Mouse (Mus musculus): ENCODE results near the gene Emilin1.
A peak's percentile ranks its signal among the peaks of the same experiment; 100 is the strongest.

The Emilin1 gene

DNA sequence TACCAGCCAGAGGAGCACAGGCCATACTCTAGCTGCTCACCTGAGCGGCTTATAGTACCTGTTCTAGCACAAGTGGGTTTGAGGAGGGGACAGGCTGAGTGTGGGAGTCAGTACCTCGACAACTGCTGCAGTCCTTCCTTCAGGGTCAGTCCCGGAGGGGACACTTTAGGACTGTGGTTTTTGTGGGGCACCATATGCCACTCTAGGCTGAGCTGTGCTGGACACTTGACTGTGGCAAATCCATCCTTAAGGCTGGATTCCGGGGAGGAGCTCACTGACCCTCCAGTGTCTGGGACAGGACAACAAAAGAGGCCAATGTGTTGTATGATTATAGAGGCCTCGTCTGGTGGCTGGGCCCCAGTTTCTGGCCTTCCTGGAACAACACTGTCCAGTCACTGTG, 39.3 kb downstream of the Emilin1 start:
- no peak for DNase-seq (ENCODE audit: low read depth, low spot score)

DNA sequence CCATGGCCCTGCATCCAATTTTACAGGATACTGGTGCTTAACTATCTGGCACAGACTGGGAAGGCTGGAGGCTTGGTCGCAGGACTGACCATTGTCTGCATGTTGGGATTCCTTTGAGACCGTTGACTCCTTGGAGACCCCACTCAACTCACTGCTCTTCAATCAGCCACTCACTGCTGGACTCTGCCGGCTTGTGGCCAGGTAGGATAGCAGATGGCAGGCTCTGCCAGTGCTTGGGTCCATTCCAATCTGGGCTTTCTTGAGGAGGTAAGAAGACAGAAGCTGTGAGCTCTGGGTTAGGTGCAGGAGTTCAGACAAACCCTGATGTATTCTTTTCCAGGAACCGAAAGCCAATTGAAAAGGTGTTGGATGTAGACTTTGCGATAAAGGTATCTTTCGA, 40.9 kb downstream of the Emilin1 start:
- Histone ChIP-seq H3K27me3 (ENCODE audit: control insufficient read depth, insufficient read depth, low read length, poor library complexity, severe bottlenecking) (no peaks in the 10 kb centered on the region), H3K36me3 (ENCODE audit: control insufficient read depth, insufficient read depth, low read length, poor library complexity, severe bottlenecking) (peaks cover 11% of the 10 kb centered on the region; the same call in 1 of the 2 replicates)
- no peak for DNase-seq (ENCODE audit: low read depth, low spot score)

More for the DNA sequence above, 39.3 kb downstream of the Emilin1 start:
- H3K36me3 ChIP-seq (ENCODE audit: control insufficient read depth, insufficient read depth, low read length, poor library complexity, severe bottlenecking) = peaks cover 11% of the 10 kb centered on the region; the same call in 1 of the 2 replicates
- H3K27me3 ChIP-seq (ENCODE audit: control insufficient read depth, insufficient read depth, low read length, poor library complexity, severe bottlenecking) = no peaks in the 10 kb centered on the region

DNA sequence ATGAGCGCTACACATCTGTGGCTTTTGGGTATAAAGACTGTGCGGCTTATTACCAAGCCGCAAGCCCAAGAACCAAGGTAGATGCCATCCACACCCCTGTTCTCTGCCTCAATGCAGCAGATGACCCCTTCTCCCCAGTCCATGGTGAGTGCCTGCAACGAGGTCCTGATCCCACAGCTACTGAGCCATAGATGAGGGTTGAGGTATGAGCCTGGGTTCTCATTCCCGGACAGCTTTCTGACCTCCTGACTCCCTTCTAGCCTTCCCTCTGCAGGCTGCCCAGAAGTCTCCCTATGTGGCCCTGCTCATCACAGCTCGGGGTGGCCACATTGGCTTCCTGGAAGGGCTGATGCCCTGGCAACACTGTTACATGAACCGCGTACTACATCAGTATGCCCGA, 41.4 kb downstream of the Emilin1 start:
- DNase-seq (ENCODE audit: low read depth, low spot score) = no peak
- Histone ChIP-seq H3K27me3 (ENCODE audit: control insufficient read depth, insufficient read depth, low read length, poor library complexity, severe bottlenecking) (no peaks in the 10 kb centered on the region), H3K36me3 (ENCODE audit: control insufficient read depth, insufficient read depth, low read length, poor library complexity, severe bottlenecking) (peaks cover 11% of the 10 kb centered on the region; the same call in 1 of the 2 replicates)

DNA sequence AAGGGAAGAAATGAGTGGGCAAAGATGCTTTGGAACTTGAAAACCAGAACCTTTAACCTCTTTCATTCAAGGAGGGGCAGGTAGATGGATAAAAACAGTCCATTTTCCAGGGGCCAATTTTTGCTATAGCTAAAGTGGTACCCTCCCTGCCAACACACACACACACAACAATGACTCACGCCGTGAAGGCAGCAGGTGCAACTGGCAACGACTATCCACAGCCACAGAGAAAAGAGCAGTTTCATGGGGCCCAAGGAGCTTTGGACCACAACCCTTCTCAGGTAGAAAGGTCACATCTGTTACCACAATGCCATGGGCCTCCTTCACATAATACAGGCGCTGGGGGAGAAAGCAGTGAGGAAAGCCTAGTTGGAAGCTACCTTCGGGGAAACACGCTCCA, 42.5 kb downstream of the Emilin1 start:
- no peak for DNase-seq (ENCODE audit: low read depth, low spot score)
- Histone ChIP-seq H3K36me3 (ENCODE audit: control insufficient read depth, insufficient read depth, low read length, poor library complexity, severe bottlenecking) (peaks cover 11% of the 10 kb centered on the region; the same call in 1 of the 2 replicates), H3K27me3 (ENCODE audit: control insufficient read depth, insufficient read depth, low read length, poor library complexity, severe bottlenecking) (no peaks in the 10 kb centered on the region)

DNA sequence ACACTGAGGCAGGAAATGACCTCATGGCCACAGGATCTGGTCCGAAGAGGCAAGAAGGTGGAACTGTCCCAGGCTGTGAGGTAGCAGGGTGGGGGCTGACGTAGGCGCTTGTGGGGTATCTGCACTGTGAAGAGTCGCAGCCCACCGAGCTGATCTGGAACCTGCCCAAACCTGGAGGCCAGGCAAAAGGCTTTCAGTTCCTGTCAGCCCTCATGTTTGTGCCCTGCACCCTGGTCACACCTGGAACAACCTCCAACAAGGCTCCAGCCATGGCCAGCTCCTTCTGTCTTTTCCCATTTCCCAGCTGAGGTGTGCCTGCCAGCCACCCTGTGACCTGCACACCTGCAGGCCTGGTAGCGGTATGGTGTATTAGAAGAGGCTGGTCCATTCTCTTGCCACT, 44.7 kb downstream of the Emilin1 start:
- H3K36me3 ChIP-seq (ENCODE audit: control insufficient read depth, insufficient read depth, low read length, poor library complexity, severe bottlenecking) = peaks cover 11% of the 10 kb centered on the region; the same call in 1 of the 2 replicates
- no peaks in the 10 kb centered on the region for H3K27me3 ChIP-seq (ENCODE audit: control insufficient read depth, insufficient read depth, low read length, poor library complexity, severe bottlenecking)
- DNase-seq (ENCODE audit: low read depth, low spot score) = peak; percentile 27

DNA sequence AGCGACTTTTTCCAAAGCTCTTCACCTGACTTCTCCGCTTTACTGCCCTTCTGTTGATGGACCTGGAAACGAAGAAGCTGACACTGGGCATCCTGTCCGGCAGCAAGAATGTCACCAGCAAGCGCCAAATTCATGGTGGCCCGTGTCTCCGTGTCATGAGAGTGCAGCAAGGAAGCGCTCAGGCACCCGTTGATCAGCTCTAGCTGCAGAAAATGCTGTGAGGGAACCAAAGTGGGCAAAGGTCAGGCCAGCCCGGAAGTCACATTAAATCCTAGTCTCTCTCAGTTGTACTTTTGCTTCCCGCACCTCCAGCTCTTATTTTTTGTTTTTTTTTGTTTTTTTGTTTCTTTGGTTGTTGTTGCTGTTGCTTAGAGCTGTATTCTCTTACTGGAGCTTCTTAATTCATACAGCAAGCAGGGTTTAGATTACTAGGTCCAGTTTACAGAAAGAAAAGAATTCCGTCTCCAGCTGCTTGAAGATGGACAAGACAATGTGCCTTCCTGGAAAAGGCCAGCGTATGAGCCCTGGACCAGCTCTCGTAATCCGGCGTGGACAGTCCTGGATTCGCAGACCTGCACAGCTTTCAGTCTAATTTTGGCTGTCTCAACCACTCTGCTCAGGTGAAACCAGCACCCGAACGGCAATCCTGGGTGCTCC, 46.1 kb downstream of the Emilin1 start:
- Histone ChIP-seq H3K27me3 (ENCODE audit: control insufficient read depth, insufficient read depth, low read length, poor library complexity, severe bottlenecking) (no peaks in the 10 kb centered on the region), H3K36me3 (ENCODE audit: control insufficient read depth, insufficient read depth, low read length, poor library complexity, severe bottlenecking) (peaks cover 3% of the 10 kb centered on the region; the same call in 1 of the 2 replicates)
- no peak for DNase-seq (ENCODE audit: low read depth, low spot score)

DNA sequence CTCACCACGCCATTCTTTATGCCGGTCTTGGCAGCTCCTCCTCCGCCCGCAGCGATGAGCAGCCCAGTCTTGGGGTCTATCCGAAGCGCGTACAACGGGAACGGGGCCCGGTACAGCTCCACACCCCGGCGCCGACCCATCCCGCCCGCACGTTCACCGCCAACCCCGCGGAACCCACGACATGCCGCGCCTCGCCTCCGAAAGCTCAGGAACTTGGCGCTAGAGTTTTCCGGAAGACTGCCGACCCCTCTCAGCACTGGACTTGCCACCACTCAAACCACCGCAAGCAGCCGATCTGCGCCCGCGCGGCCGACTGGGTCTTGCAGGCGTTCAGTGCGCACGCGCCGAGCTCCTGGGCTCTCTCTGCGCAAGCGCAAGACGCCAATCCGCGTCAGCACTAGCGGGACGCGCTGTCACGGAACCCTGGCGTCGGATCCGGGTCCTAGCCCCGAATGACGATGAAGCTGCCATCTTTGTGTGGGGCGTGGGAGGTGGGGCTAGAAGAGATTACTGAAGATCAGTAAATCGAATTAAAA, 46.8 kb downstream of the Emilin1 start, which contains the start of gene Preb:
Preb (minus strand) TSS at position 396 of the 536 bp plus-strand sequence.
- peak; percentile 99 for DNase-seq (ENCODE audit: low read depth, low spot score)
- Histone ChIP-seq H3K36me3 (ENCODE audit: control insufficient read depth, insufficient read depth, low read length, poor library complexity, severe bottlenecking) (no peaks in the 10 kb centered on the region; the same call in 1 of the 2 replicates), H3K27me3 (ENCODE audit: control insufficient read depth, insufficient read depth, low read length, poor library complexity, severe bottlenecking) (no peaks in the 10 kb centered on the region)

DNA sequence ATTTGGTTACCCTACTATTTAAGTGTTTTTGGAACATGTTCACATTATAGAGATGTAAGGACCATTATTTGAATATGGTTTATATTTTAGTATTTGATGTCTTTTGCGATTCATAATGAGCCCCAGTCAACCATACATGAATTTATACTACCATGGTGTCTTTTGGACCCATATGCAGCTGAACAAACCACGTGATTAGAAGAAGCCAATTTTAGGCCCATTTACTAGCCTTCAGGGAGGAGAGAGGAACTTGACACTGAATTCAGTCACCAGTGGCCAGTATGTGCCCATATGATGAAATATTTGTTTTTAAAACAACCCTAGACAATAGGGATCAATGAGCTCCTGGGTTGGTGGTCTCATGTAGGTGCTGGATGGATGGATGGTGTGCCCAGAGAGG, 47.6 kb downstream of the Emilin1 start:
- Histone ChIP-seq H3K27me3 (ENCODE audit: control insufficient read depth, insufficient read depth, low read length, poor library complexity, severe bottlenecking) (no peaks in the 10 kb centered on the region), H3K36me3 (ENCODE audit: control insufficient read depth, insufficient read depth, low read length, poor library complexity, severe bottlenecking) (no peaks in the 10 kb centered on the region; the same call in 1 of the 2 replicates)
- DNase-seq (ENCODE audit: low read depth, low spot score) = no peak

DNA sequence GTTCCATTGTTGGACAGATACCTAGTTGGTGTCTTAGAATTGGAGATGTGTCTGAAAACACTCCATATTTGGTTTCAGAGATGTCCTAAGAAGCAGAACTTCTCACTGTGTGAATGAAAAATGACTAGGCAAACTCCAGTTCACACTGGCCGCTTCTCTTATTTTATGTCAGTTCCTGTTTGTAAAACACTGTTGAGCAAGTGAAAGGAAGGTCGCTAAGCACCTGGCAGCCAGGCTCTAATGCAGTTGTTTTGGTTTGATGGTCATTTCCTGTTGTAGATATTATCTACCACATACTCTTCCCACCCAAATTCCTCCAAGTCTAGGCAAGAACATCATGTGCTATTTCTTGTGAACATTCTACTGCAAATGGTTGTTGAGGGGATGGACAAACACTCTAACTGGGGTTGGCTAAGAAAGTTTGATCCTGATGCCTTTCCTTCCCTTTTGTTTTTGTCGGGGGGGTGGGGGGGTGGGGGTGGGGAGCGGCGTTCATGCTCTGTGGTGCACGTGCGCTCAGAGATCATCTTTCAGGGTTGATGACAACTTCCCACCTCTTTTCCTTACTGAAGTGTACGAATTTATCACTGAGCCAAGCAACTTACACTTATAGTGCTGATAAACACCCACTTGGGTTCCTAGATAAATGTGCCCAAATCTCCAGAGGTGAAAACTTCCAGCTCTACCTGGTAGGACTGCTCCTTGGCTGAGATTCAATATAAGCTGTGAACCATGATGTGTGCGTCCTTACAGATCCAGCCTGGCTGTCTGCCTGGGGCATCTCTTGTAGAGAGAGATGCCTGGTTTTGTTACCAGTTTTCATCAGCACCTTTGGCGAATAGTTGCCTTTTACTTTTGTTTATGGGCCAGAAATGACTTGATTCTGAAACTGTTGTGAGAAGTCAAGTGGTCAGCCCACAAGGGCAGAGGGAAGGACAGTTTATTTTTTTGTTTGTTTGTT, 48.6 kb downstream of the Emilin1 start:
- peak; percentile 81 for DNase-seq (ENCODE audit: low read depth, low spot score)

DNA sequence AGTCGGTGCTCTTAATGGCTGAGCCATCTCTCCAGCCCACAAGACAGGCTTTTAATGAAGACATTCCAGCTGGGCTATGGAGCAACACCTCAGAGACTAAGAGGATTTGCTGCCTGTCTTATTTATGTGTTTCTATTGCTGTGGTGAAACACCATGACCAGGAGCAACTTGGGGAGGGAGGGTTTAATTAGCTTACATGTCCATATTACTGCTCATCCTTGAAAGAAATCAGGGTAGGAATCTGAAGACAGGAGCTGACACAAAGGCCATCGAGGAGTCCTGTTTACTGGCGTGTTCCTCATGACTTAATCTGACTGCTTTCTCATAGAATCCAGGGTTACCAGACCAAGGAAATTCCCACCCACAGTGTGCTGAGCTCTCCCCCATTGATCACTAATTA, 50.7 kb downstream of the Emilin1 start:
- DNase-seq (ENCODE audit: low read depth, low spot score) = no peak
- H3K27me3 ChIP-seq (ENCODE audit: control insufficient read depth, insufficient read depth, low read length, poor library complexity, severe bottlenecking) = no peaks in the 10 kb centered on the region
- H3K36me3 ChIP-seq (ENCODE audit: control insufficient read depth, insufficient read depth, low read length, poor library complexity, severe bottlenecking) = no peaks in the 10 kb centered on the region

More for the DNA sequence above, 48.6 kb downstream of the Emilin1 start:
- no peaks in the 10 kb centered on the region; the same call in 1 of the 2 replicates for H3K36me3 ChIP-seq (ENCODE audit: control insufficient read depth, insufficient read depth, low read length, poor library complexity, severe bottlenecking)
- no peaks in the 10 kb centered on the region for H3K27me3 ChIP-seq (ENCODE audit: control insufficient read depth, insufficient read depth, low read length, poor library complexity, severe bottlenecking)

DNA sequence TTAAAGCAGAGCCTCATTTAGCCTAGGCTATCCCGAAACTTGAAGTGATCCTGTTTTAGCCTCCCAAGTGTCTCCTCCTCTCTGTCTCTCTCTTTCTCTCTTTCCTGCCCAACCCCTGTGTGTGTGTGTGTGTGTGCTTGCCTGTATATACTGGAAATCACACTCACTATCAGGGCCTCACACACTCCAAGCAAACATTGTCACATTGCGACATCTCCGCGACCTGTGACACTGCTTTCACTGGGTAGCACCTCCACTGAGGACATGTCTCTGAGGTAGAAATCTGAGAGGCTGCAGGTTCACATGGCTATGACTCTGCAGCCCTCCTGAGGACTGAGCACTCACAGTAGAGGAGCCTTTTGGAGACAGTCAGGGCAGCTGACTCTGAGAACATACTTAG, 53.0 kb downstream of the Emilin1 start:
- Histone ChIP-seq H3K27me3 (ENCODE audit: control insufficient read depth, insufficient read depth, low read length, poor library complexity, severe bottlenecking) (no peaks in the 10 kb centered on the region), H3K36me3 (ENCODE audit: control insufficient read depth, insufficient read depth, low read length, poor library complexity, severe bottlenecking) (no peaks in the 10 kb centered on the region)
- no peak for DNase-seq (ENCODE audit: low read depth, low spot score)

DNA sequence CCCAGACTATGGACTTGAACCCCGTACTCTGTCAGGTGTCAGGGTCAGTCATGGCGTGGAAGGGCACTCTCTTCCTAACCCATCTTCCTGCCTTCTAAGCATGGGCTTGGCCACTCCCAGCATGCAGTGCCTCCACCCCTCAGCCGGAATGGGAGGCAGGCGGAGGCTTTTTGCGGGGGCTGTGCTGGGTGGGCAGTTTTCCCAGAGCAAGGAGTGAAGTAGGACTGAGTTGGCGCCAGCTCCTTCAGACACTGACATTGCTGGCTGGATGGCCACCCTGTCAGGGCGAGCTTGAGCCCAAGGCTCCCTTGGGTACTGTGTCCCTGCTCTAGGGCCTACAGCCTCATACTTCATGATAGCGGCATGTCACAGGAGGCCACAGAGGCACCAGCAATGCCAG, 55.2 kb downstream of the Emilin1 start, which contains the start of gene Tcf23:
Tcf23 (plus strand) TSS at position 247 of the 400 bp plus-strand sequence.
- H3K27me3 ChIP-seq (ENCODE audit: control insufficient read depth, insufficient read depth, low read length, poor library complexity, severe bottlenecking) = no peaks in the 10 kb centered on the region
- no peaks in the 10 kb centered on the region for H3K36me3 ChIP-seq (ENCODE audit: control insufficient read depth, insufficient read depth, low read length, poor library complexity, severe bottlenecking)
- no peak for DNase-seq (ENCODE audit: low read depth, low spot score)

DNA sequence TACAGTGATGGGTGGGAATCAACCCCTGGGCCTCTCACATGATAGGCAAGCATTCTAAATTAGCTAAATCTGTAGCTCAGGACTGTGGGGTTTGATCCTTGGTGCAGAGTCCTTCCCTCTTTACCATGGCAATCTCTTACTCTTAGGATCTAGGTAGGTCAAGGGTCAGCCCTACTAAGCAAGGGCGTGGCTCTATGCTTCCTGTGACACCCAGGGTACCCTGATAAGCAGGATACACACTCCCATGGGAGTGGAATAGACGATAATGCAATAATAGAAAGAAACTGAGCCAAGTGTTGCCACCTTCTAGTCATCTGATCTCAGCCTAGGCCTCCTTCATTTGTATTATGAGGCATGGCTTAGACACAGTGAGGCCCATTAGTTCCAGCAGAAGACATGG, 56.2 kb downstream of the Emilin1 start:
- H3K27me3 ChIP-seq (ENCODE audit: control insufficient read depth, insufficient read depth, low read length, poor library complexity, severe bottlenecking) = no peaks in the 10 kb centered on the region
- no peak for DNase-seq (ENCODE audit: low read depth, low spot score)
- no peaks in the 10 kb centered on the region for H3K36me3 ChIP-seq (ENCODE audit: control insufficient read depth, insufficient read depth, low read length, poor library complexity, severe bottlenecking)
